Comparison of ENCODE assay signal across 23 mouse cellular contexts in the genomic region with DNA sequence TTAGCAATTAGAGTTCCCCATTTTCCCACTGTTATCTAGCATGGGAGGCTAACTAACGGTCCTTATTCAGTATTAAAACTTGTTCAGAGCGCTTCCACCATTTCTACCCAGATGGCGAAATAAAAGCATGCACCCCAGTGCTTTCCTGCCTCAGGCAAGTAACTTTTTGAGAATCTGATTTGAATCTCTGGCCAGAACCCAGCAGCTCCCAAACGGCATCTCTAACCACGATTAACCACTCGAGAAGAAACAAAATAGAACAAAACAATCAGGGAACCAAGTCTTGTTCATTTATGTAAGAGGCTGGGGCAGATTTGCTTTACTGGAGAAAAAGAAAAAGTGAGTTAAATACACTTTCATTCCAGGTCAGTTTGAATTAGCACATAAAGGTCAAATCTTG. TPM values are rescaled to one million over a fixed set of nuclear protein-coding genes. Genes with fewer than 3 reads are reported as not detected.
DNase-seq lines count a peak whose midpoint lies in the region; ATAC-seq and TF ChIP-seq lines count a peak whose summit lies in the region.
"Had no signal": no experiment of that assay in that cellular context is flagged by ENCODE, and none has a peak within 500 bp of the region (broad histone marks: within the 10 kb centered on the region; RNA-seq: fewer than 3 reads in every experiment).

No protein-coding gene starts in this region.

- no peak overlapping the region for H3K27ac ChIP-seq in heart, embryonic 11.5 days (ENCODE audit: low read depth, low read length)
- H3K27ac ChIP-seq in liver, embryonic 11.5 days (ENCODE audit: low read depth, low read length), result no peak overlapping the region
- H3K27ac ChIP-seq in liver, embryonic 14.5 days, result no peak overlapping the region
- no peak overlapping the region for H3K27ac ChIP-seq in hindbrain, embryonic 10.5 days
- H3K27ac ChIP-seq: heart, embryonic 10.5 days; limb, embryonic 12.5 days had no signal

- DNase-seq in heart, postnatal 36 days, result no peak
- no peak for DNase-seq in liver, embryonic 11.5 days (ENCODE audit: low spot score)
- no peak for DNase-seq in liver
- peak; percentile 82 for DNase-seq in brain, embryonic 14.5 days (ENCODE audit: low read depth)
- DNase-seq in liver, embryonic 14.5 days (ENCODE audit: low read depth in 3 of 3, low spot score in 3 of 3), result no peak
- DNase-seq in hindbrain, embryonic 10.5 days (ENCODE audit: low spot score), result no peak
- DNase-seq in frontal cortex, postnatal 14 days (ENCODE audit: low spot score in 2 of 2), result no peak
- DNase-seq: adrenal gland, adult 8-10 months; cerebellum, adult 11-12 months; cerebellum, postnatal 25 days; gastrocnemius, postnatal 25 days; kidney, adult 18-20 months; kidney, postnatal 36 days; lung, embryonic 14.5 days; lung, postnatal 36 days; retina, postnatal 1 day; right cerebral cortex, postnatal 4 days; thymus, adult 2 months had no signal

- intact Hi-C loops in heart, postnatal 36 days (cut with DNase I), result no loop called here

- no peak overlapping the region for H3K4me3 ChIP-seq in heart, embryonic 11.5 days (ENCODE audit: low read depth, low read length)
- peak overlapping the region; percentile 44; the same call in 1 of the 2 replicates for H3K4me3 ChIP-seq in liver, embryonic 11.5 days (ENCODE audit: low read depth, low read length)
- peak overlapping the region; percentile 65 to 94 for H3K4me3 ChIP-seq in liver, embryonic 14.5 days (ENCODE audit: insufficient read depth in 1 of 2, low read depth in 2 of 2, low read length in 2 of 2)
- no peak overlapping the region for H3K4me3 ChIP-seq in hindbrain, embryonic 10.5 days
- H3K4me3 ChIP-seq: heart, embryonic 10.5 days; limb, embryonic 12.5 days had no signal

- H3K4me1 ChIP-seq in heart, embryonic 11.5 days (ENCODE audit: control insufficient read depth, insufficient read depth, low read length), result peaks cover 12% of the 10 kb centered on the region
- peaks cover 40% of the 10 kb centered on the region for H3K4me1 ChIP-seq in liver, embryonic 11.5 days (replicated peaks; ENCODE audit: control insufficient read depth, insufficient read depth, low read length)
- H3K4me1 ChIP-seq in liver, embryonic 14.5 days (replicated peaks; ENCODE audit: control insufficient read depth in 2 of 2, insufficient read depth in 2 of 2, low read length in 1 of 2), result peaks cover 52 to 56% of the 10 kb centered on the region in 2 experiments
- H3K4me1 ChIP-seq in hindbrain, embryonic 10.5 days (replicated peaks), result peaks cover 10% of the 10 kb centered on the region
- H3K4me1 ChIP-seq: limb, embryonic 12.5 days had no signal

- 85% methylated on average over 6 of the region's 6 CpGs for WGBS in heart, embryonic 11.5 days (ENCODE audit: insufficient replicate concordance)
- WGBS in liver, embryonic 11.5 days, result 53% methylated on average over 6 of the region's 6 CpGs
- WGBS in liver, embryonic 14.5 days (ENCODE audit: insufficient replicate concordance), result 26% methylated on average over 6 of the region's 6 CpGs
- 88% methylated on average over 6 of the region's 6 CpGs for WGBS in hindbrain, embryonic 10.5 days

- TF ChIP-seq POLR2A in brain, embryonic 14.5 days (IDR thresholded peaks at IDR 0.05; ENCODE audit: borderline replicate concordance, extremely low read depth, insufficient read depth, insufficient read length, poor library complexity, severe bottlenecking), result no peak

- TF ChIP-seq EP300 in liver, embryonic 14.5 days (IDR thresholded peaks at IDR 0.05; ENCODE audit: low read depth), result no peak

- peak overlapping the region; percentile 21 for H3K4me2 ChIP-seq in heart, embryonic 11.5 days
- H3K4me2 ChIP-seq in liver, embryonic 11.5 days, result peak overlapping the region; percentile 61
- H3K4me2 ChIP-seq in liver, embryonic 14.5 days (ENCODE audit: low read depth), result peak overlapping the region; percentile 81
- H3K4me2 ChIP-seq: limb, embryonic 12.5 days; lung, embryonic 14.5 days; midbrain, embryonic 11.5 days had no signal

- H3K36me3 ChIP-seq in heart, embryonic 11.5 days (ENCODE audit: control insufficient read depth, insufficient read depth, low read length), result no peaks in the 10 kb centered on the region
- no peaks in the 10 kb centered on the region for H3K36me3 ChIP-seq in liver, embryonic 11.5 days (ENCODE audit: control insufficient read depth, insufficient read depth, low read length)
- H3K36me3 ChIP-seq in liver, embryonic 14.5 days (replicated peaks; ENCODE audit: control insufficient read depth, insufficient read depth, low read depth), result peaks cover 35% of the 10 kb centered on the region
- peaks cover 37% of the 10 kb centered on the region for H3K36me3 ChIP-seq in hindbrain, embryonic 10.5 days
- H3K36me3 ChIP-seq: heart, embryonic 10.5 days; limb, embryonic 12.5 days had no signal

- H3K9ac ChIP-seq in heart, embryonic 11.5 days (ENCODE audit: low read depth, low read length), result no peak overlapping the region
- H3K9ac ChIP-seq in liver, embryonic 11.5 days (ENCODE audit: low read depth, low read length), result no peak overlapping the region
- H3K9ac ChIP-seq in liver, embryonic 14.5 days (replicated peaks), result peak overlapping the region; percentile 37
- H3K9ac ChIP-seq: limb, embryonic 12.5 days; lung, embryonic 14.5 days had no signal

- H3K9me3 ChIP-seq in heart, embryonic 11.5 days (replicated peaks; ENCODE audit: control insufficient read depth, low read length), result no peaks in the 10 kb centered on the region
- H3K9me3 ChIP-seq in liver, embryonic 11.5 days (ENCODE audit: control insufficient read depth, low read length), result no peaks in the 10 kb centered on the region
- H3K9me3 ChIP-seq in liver, embryonic 14.5 days (ENCODE audit: control insufficient read depth, low read length), result no peaks in the 10 kb centered on the region
- H3K9me3 ChIP-seq in hindbrain, embryonic 10.5 days, result no peaks in the 10 kb centered on the region
- H3K9me3 ChIP-seq: heart, embryonic 10.5 days; limb, embryonic 12.5 days had no signal

- no peak for ATAC-seq in heart, embryonic 11.5 days (replicated peaks; ENCODE audit: insufficient number of reproducible peaks, low FRiP score, low TSS enrichment)
- ATAC-seq in liver, embryonic 11.5 days (replicated peaks; ENCODE audit: low FRiP score), result no peak
- ATAC-seq in liver, embryonic 14.5 days (ENCODE audit: insufficient read depth), result no peak
- ATAC-seq: Patski had no signal

- no peak for TF ChIP-seq CTCF in brain, embryonic 14.5 days (IDR thresholded peaks at IDR 0.05; ENCODE audit: borderline replicate concordance, extremely low read depth, insufficient read depth, insufficient read length)
- no peak for TF ChIP-seq CTCF in liver, embryonic 14.5 days (IDR thresholded peaks at IDR 0.05; ENCODE audit: low read depth)

- H3K27me3 ChIP-seq in heart, embryonic 11.5 days (ENCODE audit: control insufficient read depth, insufficient read depth, low read length), result no peaks in the 10 kb centered on the region
- H3K27me3 ChIP-seq in liver, embryonic 11.5 days (replicated peaks; ENCODE audit: control insufficient read depth, insufficient read depth, low read length), result no peaks in the 10 kb centered on the region
- H3K27me3 ChIP-seq in liver, embryonic 14.5 days (ENCODE audit: control insufficient read depth, insufficient read depth, low read length), result no peaks in the 10 kb centered on the region
- no peaks in the 10 kb centered on the region for H3K27me3 ChIP-seq in hindbrain, embryonic 10.5 days (ENCODE audit: insufficient read depth, poor library complexity, severe bottlenecking)
- H3K27me3 ChIP-seq: limb, embryonic 12.5 days; Patski had no signal

RNA-seq across cellular contexts. Expression of gene Ston2, which starts 44.1 kb away (rescaled TPM):
- polyA plus RNA-seq in heart, embryonic 11.5 days (2014; fragmentation: Nextera tagmentation; extraction: Ambion mirVana), result 3.5 and 6.7 TPM in 2 replicates
- 1 to 10 TPM; 3.7 to 3.8 TPM for total RNA-seq in heart, postnatal 36 days (2021)
- polyA plus RNA-seq in liver, embryonic 11.5 days (2014; fragmentation: Nextera tagmentation; extraction: Ambion mirVana), result 29.1 and 33.6 TPM in 2 replicates
- 7.8 and 9.0 TPM in 2 replicates for polyA plus RNA-seq in brain, embryonic 14.5 days (2012; rRNA removed)
- 21.6 and 26.6 TPM in 2 replicates for polyA plus RNA-seq in liver, embryonic 14.5 days (2012; rRNA removed)
- 15.4 and 16.9 TPM in 2 replicates for polyA plus RNA-seq in liver, embryonic 14.5 days (2014; fragmentation: Nextera tagmentation; extraction: Ambion mirVana)
- polyA plus RNA-seq in hindbrain, embryonic 10.5 days (2016; fragmentation: Nextera tagmentation; extraction: Ambion mirVana), result 9.2 and 9.4 TPM in 2 replicates

Comparison
In these comparisons a context has a peak if more than half of its experiments do, and no peak if none do; other contexts are left out.
1. H3K4me2 ChIP-seq: peak in every context shown above with its lines; median percentile 81 in liver, embryonic 14.5 days; 61 in liver, embryonic 11.5 days; 21 in heart, embryonic 11.5 days.
2. H3K4me3 ChIP-seq: peak in liver, embryonic 11.5 days (single experiment) and liver, embryonic 14.5 days (2 of 2); none in heart, embryonic 11.5 days (single experiment) and hindbrain, embryonic 10.5 days (single experiment).